Mouse (Mus musculus): ENCODE measurements around the gene Krtap5-3. TPM values are rescaled to one million over a fixed set of nuclear protein-coding genes. Genes with fewer than 3 reads are reported as not detected.
"Not testable (repeated sequence)": the region's sequence is repeated elsewhere in the genome, so short reads cannot be mapped to it uniquely, and the experiment has no call there.

Krtap5-3 gene
- polyA plus RNA-seq (2015; fragmentation: Nextera tagmentation; extraction: Ambion mirVana): not detected in 2 replicates

GRCm38 (mm10) chr7:142201064-142201463 lies at the start of gene Krtap5-3:
Gene Krtap5-3, plus strand, starts transcription at chr7:142201364.
- H3K36me3 ChIP-seq: no peaks in the 10 kb centered on the region
- ATAC-seq (ENCODE audit: low FRiP score, low read depth): no peak
- 27% methylated on average over 1 of the region's 1 CpGs for WGBS
- no peak within 1 kb of the TSS for H3K4me2 ChIP-seq (replicated peaks)
- no peak within 1 kb of the TSS for H3K27ac ChIP-seq
- H3K9ac ChIP-seq: no peak within 1 kb of the TSS
- H3K4me1 ChIP-seq: no peaks in the 10 kb centered on the region
- H3K27me3 ChIP-seq: peaks cover 3% of the 10 kb centered on the region; the same call in 1 of the 2 replicates
- H3K4me3 ChIP-seq: no peak within 1 kb of the TSS
- H3K9me3 ChIP-seq: no peaks in the 10 kb centered on the region

DNA sequence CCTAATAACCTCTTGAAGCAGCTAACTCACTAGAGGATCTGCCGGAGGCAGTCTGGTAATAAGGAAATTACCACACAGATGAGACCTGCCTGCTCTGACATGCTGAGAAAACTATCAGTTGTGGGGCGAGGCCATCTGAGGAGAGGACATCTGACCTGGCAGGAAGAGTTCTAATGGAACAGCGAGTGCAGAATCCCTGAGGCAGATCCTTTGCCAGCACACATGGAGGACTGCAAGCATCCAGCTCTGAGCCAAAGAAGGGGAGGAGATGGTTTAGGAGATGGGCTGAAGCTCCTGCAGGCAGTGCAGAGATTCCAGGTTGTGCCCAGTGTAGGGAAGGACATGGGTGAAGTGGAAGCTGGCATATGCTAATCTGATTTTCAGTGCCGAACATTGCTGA lies 49.0 kb upstream of the Krtap5-3 start:
- Histone ChIP-seq H3K4me2 (replicated peaks) (no peak overlapping the region), H3K27ac (no peak overlapping the region), H3K9me3 (no peaks in the 10 kb centered on the region), H3K36me3 (no peaks in the 10 kb centered on the region), H3K4me1 (no peaks in the 10 kb centered on the region), H3K4me3 (no peak overlapping the region), H3K27me3 (no peaks in the 10 kb centered on the region), H3K9ac (no peak overlapping the region)
- WGBS: 80% methylated on average over 4 of the region's 4 CpGs
- ATAC-seq (ENCODE audit: low FRiP score, low read depth): no peak

GRCm38 (mm10) chr7:142155308-142155707 lies 45.9 kb upstream of the Krtap5-3 start:
- no peaks in the 10 kb centered on the region for H3K9me3 ChIP-seq
- no peak overlapping the region for H3K4me2 ChIP-seq (replicated peaks)
- no peak overlapping the region for H3K4me3 ChIP-seq
- no peak for ATAC-seq (ENCODE audit: low FRiP score, low read depth)
- H3K27ac ChIP-seq: no peak overlapping the region
- no peaks in the 10 kb centered on the region for H3K27me3 ChIP-seq
- no peaks in the 10 kb centered on the region for H3K36me3 ChIP-seq
- H3K9ac ChIP-seq: no peak overlapping the region
- WGBS: 79% methylated on average over 1 of the region's 1 CpGs
- H3K4me1 ChIP-seq: no peaks in the 10 kb centered on the region

DNA sequence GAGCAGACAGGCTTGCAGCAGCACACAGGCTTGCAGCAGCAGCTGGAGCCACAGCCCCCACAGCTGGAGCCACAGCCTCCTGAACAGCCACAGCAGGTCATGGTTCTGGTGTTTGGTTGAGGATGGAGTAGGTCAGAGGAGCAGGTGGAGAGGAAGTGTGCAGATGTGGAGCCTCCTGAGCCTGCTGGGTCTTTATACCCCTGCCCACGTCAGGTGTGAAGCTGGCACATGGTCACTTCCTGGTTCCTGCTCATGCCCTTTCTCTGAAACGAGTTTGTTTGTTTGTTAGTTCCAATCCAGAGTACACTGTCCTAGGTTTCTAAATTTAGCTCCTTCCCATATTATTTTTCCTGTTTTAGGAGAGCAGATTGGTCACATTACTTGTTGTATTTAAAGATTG lies 44.2 kb upstream of the Krtap5-3 start, which contains the start of gene Gm29735:
Gm29735 (minus strand) TSS at position 101 of the 400 bp plus-strand sequence.
- H3K27me3 ChIP-seq; H3K4me1 ChIP-seq; H3K9me3 ChIP-seq; H3K4me2 ChIP-seq (replicated peaks); H3K36me3 ChIP-seq; ATAC-seq (ENCODE audit: low FRiP score, low read depth); H3K9ac ChIP-seq; H3K4me3 ChIP-seq; H3K27ac ChIP-seq: not testable (repeated sequence)
- WGBS: 39% methylated on average over 2 of the region's 2 CpGs

- Histone ChIP-seq H3K4me3 (no peak overlapping the region), H3K27me3 (no peaks in the 10 kb centered on the region), H3K9ac (no peak overlapping the region), H3K9me3 (no peaks in the 10 kb centered on the region), H3K4me1 (no peaks in the 10 kb centered on the region), H3K4me2 (replicated peaks) (no peak overlapping the region), H3K27ac (no peak overlapping the region), H3K36me3 (no peaks in the 10 kb centered on the region)
- ATAC-seq (ENCODE audit: low FRiP score, low read depth): no peak
- 97% methylated on average over 3 of the region's 3 CpGs for WGBS
Observed at GRCm38 (mm10) chr7:142159366-142159765, 41.8 kb upstream of the Krtap5-3 start.

DNA sequence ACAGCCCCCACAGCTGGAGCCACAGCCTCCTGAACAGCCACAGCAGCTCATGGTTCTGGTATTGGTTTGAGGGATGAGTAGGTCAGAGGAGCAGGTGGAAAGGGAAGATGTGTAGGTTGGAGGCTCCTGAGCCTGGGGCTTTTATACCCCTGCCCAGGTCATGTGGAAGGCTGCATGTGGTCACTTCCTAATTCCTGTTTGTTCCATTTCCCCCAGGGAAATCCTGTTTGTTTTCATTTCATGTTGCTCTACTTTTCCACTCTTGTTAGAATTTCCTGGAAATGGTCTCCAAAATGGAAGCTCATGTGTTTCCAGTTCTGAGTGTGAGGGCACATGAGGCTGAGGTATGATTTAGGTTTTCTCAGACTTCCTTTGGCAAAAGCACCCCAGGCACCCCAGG lies 35.5 kb upstream of the Krtap5-3 start, which contains the start of gene Gm4553:
Gm4553 (minus strand) TSS at position 101 of the 400 bp plus-strand sequence.
- not testable (repeated sequence) for H3K9me3 ChIP-seq; H3K27me3 ChIP-seq; H3K36me3 ChIP-seq; H3K4me1 ChIP-seq; H3K9ac ChIP-seq; ATAC-seq (ENCODE audit: low FRiP score, low read depth); H3K4me2 ChIP-seq (replicated peaks); H3K4me3 ChIP-seq; H3K27ac ChIP-seq

GRCm38 (mm10) chr7:142169836-142170235 lies 31.3 kb upstream of the Krtap5-3 start:
- no peak for ATAC-seq (ENCODE audit: low FRiP score, low read depth)
- Histone ChIP-seq H3K27me3 (0 out of 2 replicates have a peak, but pooled peaks cover 3% of the 10 kb centered on the region), H3K4me1 (no peaks in the 10 kb centered on the region), H3K27ac (no peak overlapping the region), H3K9ac (no peak overlapping the region), H3K36me3 (no peaks in the 10 kb centered on the region), H3K9me3 (no peaks in the 10 kb centered on the region), H3K4me3 (no peak overlapping the region), H3K4me2 (replicated peaks) (no peak overlapping the region)
- WGBS: 50% methylated on average over 3 of the region's 3 CpGs

DNA sequence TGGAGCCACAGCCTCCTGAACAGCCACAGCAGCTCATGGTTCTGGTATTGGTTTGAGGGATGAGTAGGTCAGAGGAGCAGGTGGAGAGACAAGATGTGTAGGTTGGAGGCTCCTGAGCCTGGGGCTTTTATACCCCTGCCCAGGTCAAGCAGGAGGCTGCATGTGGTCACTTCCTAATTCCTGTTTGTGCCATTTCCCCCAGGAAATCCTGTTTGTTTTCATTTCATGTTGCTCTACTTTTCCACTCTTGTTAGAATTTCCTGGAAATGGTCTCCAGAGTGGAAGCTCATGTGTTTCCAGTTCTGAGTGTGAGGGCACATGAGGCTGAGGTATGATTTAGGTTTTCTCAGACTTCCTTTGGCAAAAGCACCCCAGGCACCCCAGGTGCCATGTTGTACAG lies 25.3 kb upstream of the Krtap5-3 start, which contains the start of gene Krtap5-2:
Krtap5-2 (minus strand) TSS at position 101 of the 400 bp plus-strand sequence.
- not testable (repeated sequence) for H3K9ac ChIP-seq; H3K4me1 ChIP-seq; H3K4me2 ChIP-seq (replicated peaks); H3K27ac ChIP-seq; H3K4me3 ChIP-seq; H3K9me3 ChIP-seq; H3K36me3 ChIP-seq; ATAC-seq (ENCODE audit: low FRiP score, low read depth); H3K27me3 ChIP-seq

GRCm38 (mm10) chr7:142178685-142179084 lies 22.5 kb upstream of the Krtap5-3 start:
- WGBS: 78% methylated on average over 1 of the region's 1 CpGs
- H3K4me3 ChIP-seq: no peak overlapping the region
- H3K4me1 ChIP-seq: no peaks in the 10 kb centered on the region
- 0 out of 2 replicates have a peak, but pooled peaks cover 6% of the 10 kb centered on the region for H3K27me3 ChIP-seq
- H3K4me2 ChIP-seq (replicated peaks): no peak overlapping the region
- no peak for ATAC-seq (ENCODE audit: low FRiP score, low read depth)
- H3K27ac ChIP-seq: no peak overlapping the region
- H3K9ac ChIP-seq: no peak overlapping the region
- H3K36me3 ChIP-seq: no peaks in the 10 kb centered on the region
- no peaks in the 10 kb centered on the region for H3K9me3 ChIP-seq

DNA sequence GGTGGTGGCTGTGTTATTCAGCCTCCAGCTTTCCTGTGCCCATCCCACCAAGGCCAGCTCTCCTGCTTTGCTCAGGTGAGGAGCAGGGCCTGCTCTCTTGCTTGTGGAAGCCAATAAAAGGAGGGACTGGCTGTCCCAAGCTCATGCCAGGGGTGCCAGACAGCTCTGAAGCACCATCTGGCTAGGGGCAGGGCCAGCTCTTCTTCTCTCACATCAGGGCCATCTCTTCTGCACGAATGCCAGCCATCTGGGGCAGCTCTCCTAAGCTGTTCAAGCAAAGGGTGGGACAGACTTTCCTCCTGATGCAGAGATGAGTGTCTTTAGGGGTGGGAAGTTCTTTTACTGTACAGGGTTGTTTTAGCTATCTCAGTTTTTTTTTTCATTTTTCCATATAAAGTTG lies 20.1 kb upstream of the Krtap5-3 start:
- H3K27me3 ChIP-seq: 0 out of 2 replicates have a peak, but pooled peaks cover 5% of the 10 kb centered on the region
- 47% methylated on average over 1 of the region's 1 CpGs for WGBS
- ATAC-seq (ENCODE audit: low FRiP score, low read depth): no peak

GRCm38 (mm10) chr7:142188156-142188555 lies 13.0 kb upstream of the Krtap5-3 start:
- Histone ChIP-seq H3K27me3 (no peaks in the 10 kb centered on the region), H3K36me3 (no peaks in the 10 kb centered on the region), H3K27ac (no peak overlapping the region), H3K9ac (no peak overlapping the region), H3K9me3 (no peaks in the 10 kb centered on the region), H3K4me1 (no peaks in the 10 kb centered on the region), H3K4me3 (no peak overlapping the region), H3K4me2 (replicated peaks) (no peak overlapping the region)
- no peak for ATAC-seq (ENCODE audit: low FRiP score, low read depth)
- 74% methylated on average over 2 of the region's 2 CpGs for whole genome bisulfite sequencing

More for the DNA sequence above, 20.1 kb upstream of the Krtap5-3 start:
- H3K9me3 ChIP-seq: no peaks in the 10 kb centered on the region
- H3K4me3 ChIP-seq: no peak overlapping the region
- H3K4me2 ChIP-seq (replicated peaks): no peak overlapping the region
- H3K36me3 ChIP-seq: no peaks in the 10 kb centered on the region
- no peak overlapping the region for H3K9ac ChIP-seq
- no peak overlapping the region for H3K27ac ChIP-seq
- H3K4me1 ChIP-seq: no peaks in the 10 kb centered on the region

GRCm38 (mm10) chr7:142190289-142190688 lies 10.9 kb upstream of the Krtap5-3 start, which contains the start of gene Gm10153:
Gene Gm10153, minus strand, starts transcription at chr7:142190389.
- Histone ChIP-seq H3K4me1 (no peaks in the 10 kb centered on the region), H3K4me3 (no peak within 1 kb of the TSS), H3K9ac (no peak within 1 kb of the TSS), H3K27ac (no peak within 1 kb of the TSS), H3K9me3 (no peaks in the 10 kb centered on the region), H3K27me3 (no peaks in the 10 kb centered on the region), H3K4me2 (replicated peaks) (no peak within 1 kb of the TSS), H3K36me3 (no peaks in the 10 kb centered on the region)
- WGBS: 41% methylated on average over 2 of the region's 2 CpGs
- ATAC-seq (ENCODE audit: low FRiP score, low read depth): no peak

GRCm38 (mm10) chr7:142198748-142199147 lies 2.4 kb upstream of the Krtap5-3 start:
- peaks cover 3% of the 10 kb centered on the region; the same call in 1 of the 2 replicates for H3K27me3 ChIP-seq
- no peak for ATAC-seq (ENCODE audit: low FRiP score, low read depth)
- H3K36me3 ChIP-seq: no peaks in the 10 kb centered on the region
- 77% methylated on average over 2 of the region's 2 CpGs for WGBS
- H3K4me2 ChIP-seq (replicated peaks): no peak overlapping the region
- H3K4me3 ChIP-seq: no peak overlapping the region
- no peaks in the 10 kb centered on the region for H3K4me1 ChIP-seq
- H3K27ac ChIP-seq: no peak overlapping the region
- H3K9me3 ChIP-seq: no peaks in the 10 kb centered on the region
- no peak overlapping the region for H3K9ac ChIP-seq

Measured in limb, embryonic 13.5 days (tissue).